Mouse (Mus musculus): ENCODE results near the gene Trpc5.

DNA sequence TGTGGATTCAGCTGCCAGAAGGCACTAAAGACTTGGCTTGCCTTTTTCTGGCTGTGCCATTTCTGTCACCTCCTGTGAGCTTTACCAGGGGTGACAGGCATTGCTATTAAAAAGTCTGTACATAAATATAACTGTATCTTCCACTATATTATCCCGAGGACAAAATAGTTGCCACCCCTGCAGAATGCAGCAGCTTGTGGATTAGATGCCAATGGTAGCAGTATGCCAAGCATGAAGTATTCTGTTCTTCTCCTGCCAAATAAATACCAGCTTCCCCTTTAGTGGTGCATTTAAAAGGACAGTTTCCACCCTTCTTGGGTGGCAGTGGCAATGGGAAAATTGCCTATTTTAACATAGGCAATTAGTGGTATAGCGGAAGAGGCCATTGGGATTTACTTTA is 223.6 kb downstream of the Trpc5 start:
- TF ChIP-seq POLR2A (IDR thresholded peaks at IDR 0.05; ENCODE audit: insufficient read depth, low read length) (no peak), EP300 (IDR thresholded peaks at IDR 0.05; ENCODE audit: insufficient read depth, low read depth, low read length) (no peak)
